Mouse (Mus musculus) spleen, postnatal 14 days (tissue): Measurements from ENCODE around the gene Rnf150.

Experiments
- DNase-seq, 2 experiments: peaks; one replicate each; pipeline ENCODE4 v3.0.0; 2021 to 2022; ENCODE audit warnings: low spot score in 2 of 2

The Rnf150 gene

DNA sequence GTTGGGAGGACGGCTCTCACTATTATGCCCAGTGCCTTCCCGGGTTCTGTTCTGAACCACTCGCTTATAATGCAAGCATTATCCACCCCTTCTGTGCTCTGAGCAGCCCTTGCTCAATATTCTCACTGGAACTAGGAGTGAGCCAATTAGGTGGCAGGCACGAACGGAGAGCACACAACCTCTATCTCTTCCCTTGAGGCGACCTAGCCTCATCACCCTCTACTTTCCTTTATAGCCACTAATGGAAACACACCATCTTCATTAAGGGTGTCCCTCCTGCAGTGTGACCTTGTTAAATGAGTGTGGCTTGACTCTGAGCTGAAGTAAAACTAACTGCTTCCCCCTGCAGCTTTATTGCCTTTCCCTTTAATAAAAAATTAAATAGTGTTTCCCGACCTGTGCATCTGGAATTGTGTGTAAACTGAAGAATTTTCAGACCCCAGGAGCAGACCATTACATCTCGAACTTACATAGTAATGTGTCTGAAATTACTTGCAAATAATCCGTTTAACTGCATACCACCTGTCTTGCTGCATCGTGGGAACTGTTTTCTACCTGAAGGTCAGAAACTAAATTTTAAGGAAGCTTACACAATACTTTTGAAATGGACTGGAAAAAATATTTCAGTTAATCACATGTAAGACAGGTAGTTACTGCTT, 26.0 kb downstream of the Rnf150 start:
- no peak for DNase-seq

DNA sequence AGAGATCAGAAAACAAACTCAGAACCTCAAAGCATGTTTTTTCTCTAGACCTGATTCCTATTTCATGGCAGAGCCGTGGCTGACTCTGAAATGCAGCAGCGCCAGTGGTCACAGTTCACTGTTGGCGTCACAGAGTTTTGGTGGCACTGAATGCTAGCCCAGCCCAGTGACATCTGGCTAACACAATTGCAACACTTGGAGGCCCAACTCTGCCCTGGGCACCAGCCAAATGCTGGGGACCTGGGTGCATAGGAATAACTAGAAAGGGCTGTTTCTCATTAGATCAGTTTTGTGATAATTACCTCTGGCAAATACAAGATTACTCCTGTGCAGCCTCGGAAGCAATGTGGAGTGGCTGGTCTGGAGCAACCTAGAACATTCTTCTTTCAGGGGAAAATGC, 31.9 kb downstream of the Rnf150 start:
- DNase-seq, result no peak

DNA sequence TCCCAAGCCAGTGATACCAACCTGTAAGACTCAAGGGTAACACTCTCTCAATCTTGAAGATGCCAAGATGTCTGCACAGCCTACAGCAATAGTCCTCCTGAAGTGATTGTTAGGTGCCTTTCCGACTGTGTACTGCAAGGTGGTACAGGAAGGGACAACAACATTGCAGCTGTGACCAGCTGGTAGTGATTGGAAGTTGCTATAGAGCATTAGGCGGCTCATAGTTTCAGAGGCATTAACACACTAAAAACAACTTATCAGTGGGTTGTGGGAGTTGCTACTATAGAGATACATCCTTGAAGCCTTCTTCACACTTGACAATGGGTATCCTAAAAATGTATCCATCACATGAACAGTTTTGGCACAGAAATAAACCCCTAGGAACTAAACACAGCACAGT, 33.6 kb downstream of the Rnf150 start:
- DNase-seq, result no peak

DNA sequence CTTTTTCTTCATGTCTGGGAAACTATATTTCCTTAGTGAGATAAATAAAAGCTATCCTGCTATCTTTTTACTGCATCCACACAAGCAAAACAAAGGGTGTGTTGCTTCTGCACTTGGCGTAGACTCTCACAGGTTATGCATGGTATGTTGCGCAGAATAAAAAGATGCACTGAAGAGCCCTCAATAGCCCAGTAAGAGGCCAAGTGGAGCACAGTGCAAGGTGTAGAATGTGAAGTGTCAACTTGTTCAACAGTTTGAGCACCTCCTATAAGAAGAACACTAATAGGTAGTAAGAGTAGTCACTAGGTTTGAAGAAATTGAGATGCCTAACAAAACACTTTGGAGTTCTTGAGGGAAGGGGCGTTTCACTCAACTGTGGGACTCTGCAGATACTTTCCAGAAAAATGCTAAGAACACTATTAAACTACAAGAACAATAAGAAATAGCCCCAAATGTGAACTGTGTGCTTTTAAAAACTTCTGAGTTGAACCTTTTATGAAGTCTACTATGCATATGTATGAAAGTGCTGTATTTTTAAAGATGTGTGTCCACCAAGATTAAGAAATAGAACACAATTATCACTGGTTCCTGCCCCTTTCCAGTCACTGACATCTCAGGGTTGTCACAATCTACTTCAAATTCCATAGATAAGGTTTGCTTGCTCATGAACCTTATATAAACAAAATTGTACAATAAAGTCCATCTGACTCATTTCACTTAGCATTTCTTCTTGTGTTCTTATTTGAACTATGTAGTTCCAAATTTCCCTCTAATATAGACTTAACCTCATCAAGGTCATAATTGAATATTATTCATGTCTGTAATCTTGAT, 34.7 kb downstream of the Rnf150 start:
- DNase-seq, result no peak

DNA sequence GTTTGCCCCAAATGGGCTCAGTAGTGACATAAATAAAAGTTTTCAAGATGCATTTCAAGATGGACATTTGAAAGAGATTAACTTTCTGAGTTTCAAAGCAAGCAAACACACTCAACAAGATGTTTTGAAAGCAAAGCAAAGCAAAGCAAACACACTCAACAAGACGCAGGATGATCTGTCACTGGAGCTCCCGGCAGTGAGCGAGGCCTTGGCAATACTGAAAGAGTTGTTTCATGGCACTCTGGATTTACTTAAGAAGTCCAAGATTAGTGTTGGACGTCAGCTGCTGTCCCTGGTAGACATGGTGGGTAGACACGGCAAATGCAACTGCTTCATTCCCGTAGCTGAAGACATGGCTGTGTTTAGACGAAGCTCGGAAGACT, 35.3 kb downstream of the Rnf150 start:
- no peak for DNase-seq

DNA sequence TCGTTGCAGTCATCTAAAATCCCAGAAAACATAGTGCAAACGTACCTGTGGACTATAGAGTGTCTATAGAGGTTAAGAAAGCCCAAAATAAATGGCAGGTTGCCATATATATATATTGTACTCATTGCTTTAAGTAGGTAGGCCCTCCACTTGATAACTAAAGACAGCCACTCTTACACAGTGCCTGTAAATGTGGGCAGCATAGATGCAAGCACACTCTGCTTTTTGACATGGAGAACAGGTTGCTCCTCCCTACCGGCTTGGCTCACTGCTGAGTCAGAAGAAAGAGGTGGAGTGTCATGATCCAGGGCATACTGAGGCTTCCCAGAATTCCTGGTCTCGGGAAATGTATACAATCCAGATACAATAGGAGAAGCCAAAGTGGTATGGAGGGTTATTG, 37.8 kb downstream of the Rnf150 start:
- no peak for DNase-seq

DNA sequence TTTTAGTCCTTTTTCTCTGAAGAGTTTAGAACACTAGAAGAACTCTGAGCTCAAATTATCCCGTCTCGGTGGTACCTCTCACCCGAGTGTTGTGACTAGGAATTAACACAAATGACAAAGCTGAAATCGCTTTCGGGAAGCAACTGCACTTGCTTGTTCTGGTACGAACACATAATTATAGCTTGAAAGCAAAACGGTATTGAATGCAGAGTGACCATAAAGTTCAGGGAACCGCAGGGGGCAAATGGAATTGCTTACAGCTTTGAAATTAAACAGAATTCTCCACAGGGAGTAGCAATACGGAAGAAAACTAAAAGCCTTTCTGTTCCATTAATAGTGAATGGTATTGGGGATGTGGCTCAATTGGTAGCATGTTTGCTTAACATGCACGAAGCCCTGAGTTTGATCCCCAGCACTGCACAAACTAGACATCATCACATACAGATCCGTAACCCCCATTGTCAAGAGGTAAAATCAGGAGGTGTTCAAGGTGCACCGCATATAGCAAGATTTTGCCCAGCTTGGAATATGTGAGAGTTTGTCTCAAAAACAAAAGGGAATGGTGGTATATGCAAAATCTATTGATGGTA, 38.5 kb downstream of the Rnf150 start:
- DNase-seq, result no peak

DNA sequence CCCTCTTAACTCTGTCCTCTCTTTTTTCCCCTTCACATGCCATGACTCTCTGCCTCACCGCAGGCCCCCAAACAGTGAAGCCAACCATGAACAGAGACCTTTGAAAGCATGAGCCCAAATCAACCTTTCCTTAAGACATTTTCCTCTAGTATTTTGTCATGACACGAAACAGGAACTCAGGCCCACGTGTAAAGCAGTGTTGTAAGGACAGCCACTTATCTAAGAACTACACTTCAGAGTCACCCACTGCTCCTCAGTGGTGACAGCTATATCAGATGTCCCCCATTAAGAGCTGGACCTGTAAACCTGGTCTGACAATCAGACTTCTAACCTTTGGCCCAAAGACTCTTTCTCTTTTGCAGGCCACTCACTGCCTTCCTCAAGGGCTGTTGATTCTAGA, 40.3 kb downstream of the Rnf150 start:
- no peak for DNase-seq

DNA sequence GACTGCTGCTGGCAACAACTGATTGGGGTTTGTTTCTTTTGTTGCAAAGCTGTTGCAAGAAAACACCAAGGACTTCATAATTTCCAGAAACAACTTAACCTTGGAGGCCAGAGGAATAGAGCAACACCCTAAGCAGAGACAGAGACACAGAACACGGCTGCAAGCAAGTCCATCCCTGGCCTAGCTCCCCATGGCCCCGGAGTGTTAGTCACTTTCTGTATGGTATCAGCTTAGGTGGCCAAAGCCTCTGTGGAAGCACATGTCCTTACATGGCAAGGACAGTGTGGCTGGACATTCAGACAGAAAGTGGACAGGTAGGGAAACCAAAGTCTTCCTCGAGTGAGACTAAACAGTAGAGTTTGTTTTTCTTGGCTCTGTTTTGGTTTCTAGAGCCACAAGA, 44.1 kb downstream of the Rnf150 start:
- DNase-seq, result no peak

DNA sequence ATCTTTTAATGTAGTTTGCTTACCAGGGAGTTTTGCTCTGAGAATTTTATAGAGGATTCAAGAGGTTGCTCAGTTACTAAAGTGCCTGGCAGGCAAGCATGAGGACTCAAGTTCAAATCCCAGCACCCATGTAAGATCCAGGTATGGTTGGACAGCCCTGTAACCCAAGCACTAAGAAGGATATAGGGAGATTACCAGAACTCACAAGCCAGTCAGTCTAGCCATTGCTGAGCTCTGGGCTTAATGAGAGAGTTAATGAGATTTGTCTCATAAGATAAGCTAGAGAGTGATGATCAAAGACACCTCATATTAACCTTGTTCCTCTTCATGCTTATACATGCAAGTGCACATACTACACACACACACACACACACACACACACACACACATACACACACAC, 48.3 kb downstream of the Rnf150 start:
- DNase-seq, result no peak

DNA sequence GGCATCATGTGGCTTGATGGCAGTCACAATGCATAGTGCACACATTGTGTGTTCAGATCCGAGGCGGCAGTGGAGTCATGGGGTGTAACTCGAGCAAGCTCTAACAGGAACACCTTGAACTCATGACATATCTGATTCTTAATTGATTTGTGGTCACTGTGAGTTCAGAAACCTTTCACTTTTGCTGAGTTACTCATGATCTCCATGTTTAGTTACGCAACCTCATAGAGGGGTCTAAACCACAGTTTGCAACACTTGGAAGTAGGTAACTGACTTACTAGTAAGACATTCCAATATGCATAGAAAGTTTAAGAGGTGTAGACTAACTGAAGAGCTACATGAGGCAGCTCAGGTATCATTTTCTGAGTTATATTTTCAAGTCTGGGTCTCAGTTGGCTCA, 49.1 kb downstream of the Rnf150 start:
- no peak for DNase-seq

DNA sequence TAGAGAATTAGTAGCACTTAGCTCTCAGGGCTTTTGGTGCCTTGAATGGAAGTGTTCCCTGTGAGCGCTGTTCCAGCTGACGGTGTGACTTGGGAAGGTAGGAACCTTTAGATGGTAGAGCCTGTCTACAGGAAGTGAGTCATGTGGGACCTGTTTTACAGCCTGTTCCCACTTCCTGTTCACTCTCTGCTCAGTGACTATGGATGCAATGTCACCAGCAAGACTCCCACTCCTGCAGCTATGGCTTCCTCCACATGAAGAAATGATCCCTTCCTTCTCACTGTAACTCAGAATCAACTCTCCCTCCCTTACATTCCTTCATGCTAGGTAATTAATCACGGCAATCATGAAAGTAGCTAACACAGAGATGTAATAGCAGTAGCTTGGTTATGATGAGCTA, 51.4 kb downstream of the Rnf150 start:
- DNase-seq, result no peak

DNA sequence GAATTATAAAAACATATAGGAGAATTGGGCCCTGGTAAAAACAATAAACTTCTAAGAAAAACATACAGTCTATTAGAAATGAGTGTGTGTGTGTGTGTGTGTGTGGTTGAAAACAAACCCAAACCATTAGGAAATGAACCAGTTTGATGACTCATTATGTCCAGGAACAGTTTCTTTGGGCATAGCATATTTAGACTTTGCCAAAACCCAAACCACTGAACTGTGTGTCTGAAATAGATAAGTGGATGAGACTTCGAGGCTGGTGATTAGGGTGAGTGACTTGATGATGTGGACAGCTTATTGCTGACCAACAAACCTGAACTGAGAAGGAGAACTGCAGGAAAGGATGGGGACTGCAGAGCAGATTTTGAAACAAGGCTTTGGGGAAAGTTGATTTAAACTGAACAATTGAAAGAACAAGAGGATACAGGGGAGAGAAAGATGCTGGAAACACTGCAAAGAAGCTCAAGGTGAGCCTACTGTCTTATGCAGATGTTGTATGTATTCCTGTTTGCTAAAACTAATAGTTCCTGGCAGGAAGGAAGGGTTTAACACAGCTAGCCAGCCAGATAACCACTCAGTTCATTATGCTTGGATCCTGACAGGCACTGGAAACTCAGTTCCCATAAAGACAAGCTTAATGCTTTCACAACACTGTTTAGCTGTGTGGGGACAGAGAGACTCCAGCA, 53.8 kb downstream of the Rnf150 start:
- no peak for DNase-seq

DNA sequence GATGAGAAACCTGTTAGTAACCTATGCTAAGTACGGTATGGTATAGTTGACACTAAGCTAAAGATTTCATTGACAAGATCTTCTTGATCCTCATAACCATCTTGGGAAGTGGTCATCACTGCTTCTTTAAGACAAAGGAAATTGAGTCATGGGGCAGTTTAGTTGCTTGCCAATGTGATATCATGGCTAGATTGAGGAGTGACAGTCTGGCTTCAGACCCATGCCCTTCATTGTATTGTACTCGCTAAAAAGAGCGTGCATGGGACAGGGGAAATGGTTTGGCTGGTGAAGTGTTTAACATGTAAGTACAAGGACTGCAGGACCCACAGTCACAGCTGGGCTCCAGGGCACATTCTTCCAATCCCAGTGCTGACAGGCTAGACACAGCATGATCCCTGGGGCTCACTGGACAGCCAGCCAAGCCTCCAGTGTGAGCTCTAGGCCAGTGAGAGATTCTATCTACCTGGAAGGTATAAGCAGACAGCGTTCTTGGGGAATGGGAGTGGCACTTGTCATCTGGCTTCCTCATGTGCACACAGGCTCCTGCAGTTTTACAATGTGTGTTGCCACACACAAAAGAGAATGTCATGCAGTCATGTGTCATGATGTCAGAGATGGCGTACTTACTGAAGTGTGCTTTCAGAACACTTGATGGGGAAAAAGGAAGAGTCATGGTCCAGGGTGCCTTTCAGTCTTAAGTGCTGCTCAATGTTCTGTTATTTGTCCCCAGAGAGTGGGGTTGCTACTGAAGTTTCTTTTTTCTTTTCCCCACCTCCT, 54.6 kb downstream of the Rnf150 start:
- no peak for DNase-seq

DNA sequence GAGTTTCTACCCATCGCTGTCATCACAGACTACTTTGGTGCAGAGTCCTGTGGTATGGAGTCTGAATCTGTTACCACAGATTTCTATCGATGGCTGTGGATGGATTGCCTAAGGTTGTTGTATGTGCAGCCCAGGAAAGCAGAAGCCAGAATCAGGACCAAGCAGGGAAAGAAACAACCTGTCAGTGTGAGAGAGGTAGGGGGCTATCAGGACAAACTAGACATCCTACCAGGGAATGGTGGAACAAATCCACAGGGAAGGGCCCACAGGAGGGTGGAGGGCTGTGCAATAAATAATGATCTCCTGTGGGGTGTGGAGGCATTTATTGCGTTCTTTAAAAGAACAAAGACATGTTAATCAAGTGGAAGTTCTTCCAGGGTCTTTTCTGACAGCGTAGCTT, 56.5 kb downstream of the Rnf150 start:
- no peak for DNase-seq

DNA sequence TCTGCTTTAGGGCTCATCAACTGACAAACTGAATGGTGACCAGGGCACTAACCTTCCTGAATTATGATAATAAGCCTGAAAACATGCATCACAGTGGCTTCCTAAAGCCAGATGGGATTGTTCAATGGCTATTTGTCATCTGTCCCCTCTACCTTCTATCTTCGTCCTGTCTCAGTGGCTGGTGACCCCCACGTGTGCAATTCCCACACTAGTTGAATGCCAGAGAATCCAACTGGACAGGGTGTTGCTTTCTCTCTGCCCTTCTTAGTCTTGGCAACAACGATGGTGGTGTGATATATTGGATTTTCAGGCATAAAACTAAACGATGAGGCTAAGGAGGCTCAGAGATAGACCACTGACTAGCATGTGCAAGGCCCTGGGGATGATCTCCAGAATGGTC, 57.0 kb downstream of the Rnf150 start:
- no peak for DNase-seq

DNA sequence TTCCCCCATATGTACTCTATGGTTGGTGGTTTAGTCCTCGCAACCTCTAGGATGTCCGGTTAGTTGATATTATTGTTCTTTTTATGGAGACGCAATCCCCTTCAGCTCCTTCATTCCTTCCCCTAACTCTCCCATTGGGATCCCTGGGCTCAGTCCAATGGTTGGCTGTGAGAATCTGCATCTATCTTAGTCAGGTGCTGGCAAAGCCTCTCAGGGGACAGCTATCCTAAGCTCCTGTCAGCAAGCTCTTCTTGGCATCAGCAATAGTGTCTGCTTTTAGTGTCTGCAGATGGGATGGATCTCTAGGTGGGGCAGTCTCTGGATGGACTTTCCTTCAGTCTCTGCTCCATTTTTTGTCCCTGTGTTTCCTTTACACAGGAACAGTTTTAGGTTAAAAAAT, 62.1 kb downstream of the Rnf150 start:
- DNase-seq, result no peak

DNA sequence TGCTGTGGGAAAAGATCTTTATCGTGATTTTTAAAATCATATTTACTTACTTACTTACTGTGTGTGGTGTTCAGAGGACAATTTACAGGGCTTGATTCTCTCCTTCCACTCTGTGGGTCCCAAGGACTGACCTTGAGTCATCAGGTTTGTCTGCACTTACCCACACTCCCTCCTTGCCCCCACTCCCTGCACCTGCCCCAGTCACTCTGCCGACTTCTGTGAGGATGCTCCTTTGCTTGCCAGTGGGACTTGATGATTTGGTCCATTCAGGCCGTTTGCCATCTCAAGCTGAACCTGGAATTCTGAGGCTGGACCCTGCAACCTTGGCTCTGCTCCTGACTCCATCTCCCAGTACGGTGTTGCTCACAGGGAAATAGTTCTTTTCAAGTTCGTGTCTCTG, 63.4 kb downstream of the Rnf150 start:
- DNase-seq, result no peak

DNA sequence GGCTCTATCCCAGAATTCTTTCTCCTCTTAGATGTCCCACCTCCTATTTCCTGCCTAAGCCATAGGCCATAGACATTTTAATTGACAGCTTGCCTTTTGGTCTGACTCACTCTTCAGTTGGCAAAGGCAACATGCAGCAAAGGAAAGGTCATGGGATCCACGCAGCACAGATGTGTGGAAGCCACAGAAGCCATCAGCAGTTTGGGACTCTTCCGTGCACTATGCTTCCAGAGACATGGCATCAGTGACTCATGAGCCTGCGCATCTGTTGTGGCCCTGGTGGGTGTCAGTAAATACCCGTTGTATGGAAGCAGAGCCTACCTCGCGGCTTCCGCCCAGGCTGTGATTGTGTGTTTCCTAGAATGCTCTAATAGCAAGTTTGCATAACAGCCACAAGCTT, 68.4 kb downstream of the Rnf150 start:
- no peak for DNase-seq

DNA sequence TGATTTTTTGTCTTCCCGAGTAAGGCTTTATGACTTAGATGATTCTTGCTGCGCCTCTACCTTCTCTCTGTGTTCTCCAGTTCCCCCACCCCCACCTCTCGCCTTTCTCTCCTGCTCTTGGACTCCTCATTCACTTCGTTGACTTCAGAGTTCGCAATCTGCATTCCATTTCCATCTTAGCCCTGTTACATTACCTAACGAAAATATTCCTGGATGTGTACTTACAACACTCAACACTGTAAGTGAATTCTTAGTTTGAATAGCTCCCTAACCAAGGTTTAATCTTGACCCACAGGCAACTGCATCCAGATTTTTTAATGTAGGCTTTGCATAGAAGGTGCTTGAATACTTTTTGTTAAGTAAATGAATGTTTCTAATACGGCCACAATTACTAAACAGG, 73.0 kb downstream of the Rnf150 start:
- no peak for DNase-seq

DNA sequence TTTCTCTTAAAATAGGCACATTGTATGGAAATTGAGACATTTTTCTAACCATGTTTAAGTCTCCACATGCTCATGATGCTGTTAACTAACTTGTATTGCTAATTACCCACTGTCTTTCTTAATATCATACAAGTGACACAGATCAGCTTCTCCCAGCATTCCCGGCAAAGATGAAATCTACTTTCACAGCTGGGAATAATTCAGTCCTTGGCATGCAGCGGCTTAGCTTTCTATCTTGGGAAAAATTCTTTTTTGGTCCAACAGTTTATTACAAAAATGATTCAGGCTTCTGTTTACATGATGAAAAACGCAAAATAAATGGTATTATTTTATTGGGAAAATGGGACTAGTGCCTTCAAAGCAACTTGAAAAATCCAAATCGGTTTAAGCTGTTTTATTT, 73.7 kb downstream of the Rnf150 start:
- no peak for DNase-seq

DNA sequence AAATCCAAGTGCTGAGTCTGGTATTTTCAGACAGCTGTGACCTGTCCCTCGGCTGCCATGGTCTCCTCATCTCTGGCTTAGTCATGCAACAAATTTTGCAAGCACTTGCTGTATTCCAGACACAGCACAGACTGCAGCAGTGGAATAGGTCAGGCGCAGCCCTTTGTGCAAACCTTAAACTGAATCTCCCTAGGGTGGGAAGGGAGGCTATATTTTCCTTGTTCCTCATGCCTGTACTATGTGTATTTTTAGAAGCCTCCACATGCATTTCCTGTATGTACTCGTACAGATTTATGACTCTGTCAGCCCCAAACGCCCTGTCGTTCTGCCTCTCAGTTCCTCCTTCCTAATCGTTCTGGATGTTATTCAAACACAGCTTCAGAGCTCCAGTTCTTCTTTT, 76.8 kb downstream of the Rnf150 start:
- no peak for DNase-seq
